Mouse (Mus musculus): ENCODE results near the gene Cfap99.
A peak's percentile ranks its signal among the peaks of the same experiment; 100 is the strongest.

- TF ChIP-seq CTCF (IDR thresholded peaks at IDR 0.05; ENCODE audit: low read depth, low read length) (no peak), POLR2A (IDR thresholded peaks at IDR 0.05; ENCODE audit: borderline replicate concordance, low read depth, low read length) (peak; percentile 75; the same call in 1 of the 2 replicates)
These were observed 47.8 kb downstream of the Cfap99 start, which contains the start of gene Rnf4 for GRCm38 (mm10) chr5:34336097-34336774.
